Mouse (Mus musculus) hindbrain, embryonic 15.5 days (tissue): ENCODE data around the gene Pank4. TPM values are rescaled to one million over a fixed set of nuclear protein-coding genes. Genes with fewer than 3 reads are reported as not detected.
A peak's percentile ranks its signal among the peaks of the same experiment; 100 is the strongest.

Source experiments
- ATAC-seq: fragments of 200-750 bp; cut with Nextera tagmentation; 2 replicates; pipeline ENCODE4 v1.8.0; 2017; ENCODE audit warnings: low read depth, moderate number of reproducible peaks, moderate TSS enrichment; ENCODE audit not compliant: low FRiP score
- H3K27ac ChIP-seq: fragments of 300-500 bp; sonication (generic); replicated peaks from 2 replicates; pipeline ENCODE4 v1.5.1; 2015; ENCODE audit warnings: mild to moderate bottlenecking, inconsistent platforms
- H3K27me3 ChIP-seq: fragments of 300-500 bp; sonication (generic); 2 replicates; pipeline ENCODE4 v1.6.1; 2015; ENCODE audit warnings: control low read depth, inconsistent platforms
- H3K36me3 ChIP-seq: fragments of 300-500 bp; sonication (generic); 2 replicates; pipeline ENCODE4 v1.6.1; 2015; ENCODE audit warnings: control low read depth, inconsistent platforms
- H3K4me1 ChIP-seq: fragments of 300-500 bp; sonication (generic); replicated peaks from 2 replicates; pipeline ENCODE4 v1.6.1; 2015; ENCODE audit warnings: control low read depth, inconsistent platforms
- H3K4me2 ChIP-seq: fragments of 300-500 bp; sonication (generic); 2 replicates; pipeline ENCODE4 v1.6.1; 2015; ENCODE audit warnings: moderate library complexity, mild to moderate bottlenecking, inconsistent platforms
- H3K4me3 ChIP-seq: fragments of 300-500 bp; sonication (generic); 2 replicates; pipeline ENCODE4 v1.5.1; 2015; ENCODE audit warnings: mild to moderate bottlenecking, inconsistent platforms
- H3K9ac ChIP-seq: fragments of 300-500 bp; sonication (generic); 2 replicates; pipeline ENCODE4 v1.6.1; 2015; ENCODE audit warnings: inconsistent platforms
- H3K9me3 ChIP-seq: fragments of 300-500 bp; sonication (generic); 2 replicates; pipeline ENCODE4 v1.6.1; 2016; ENCODE audit warnings: control low read depth, inconsistent platforms
- WGBS: fragments of 180-500 bp; shearing (Covaris S2); methylation state at CpG from one replicate; pipeline ENCODE4 v1.1.7; 2015; 5-methylcytosine and 5-hydroxymethylcytosine counted together
- polyA plus RNA-seq: library from polyadenylated mRNA; unstranded; fragments of >200 nt; fragmentation: Nextera tagmentation; extraction: Ambion mirVana; gene quantifications from 2 replicates; pipeline ENCODE4 v1.2.1, GENCODE M21; 2015

Pank4 gene
- polyA plus RNA-seq, 1 experiment from 2014 or later, result 37.3 TPM

GRCm38 (mm10) chr4:154946319-154946718 is 17.6 kb upstream of the Pank4 start:
- Histone ChIP-seq H3K27ac (peak overlapping the region; percentile 57), H3K4me2 (peak overlapping the region; percentile 58), H3K9me3 (no peaks in the 10 kb centered on the region), H3K4me3 (peak overlapping the region; percentile 30), H3K36me3 (no peaks in the 10 kb centered on the region), H3K4me1 (peaks cover 23% of the 10 kb centered on the region), H3K9ac (peak overlapping the region; percentile 32; the same call in 1 of the 2 replicates), H3K27me3 (no peaks in the 10 kb centered on the region)
- peak; percentile 88 for ATAC-seq
- WGBS, result 2% methylated on average over 8 of the region's 8 CpGs

GRCm38 (mm10) chr4:154948066-154948939 is 15.6 kb upstream of the Pank4 start:
- no peaks in the 10 kb centered on the region for H3K9me3 ChIP-seq
- H3K9ac ChIP-seq, result no peak overlapping the region
- no peak overlapping the region for H3K4me3 ChIP-seq
- H3K36me3 ChIP-seq, result no peaks in the 10 kb centered on the region
- peak overlapping the region; percentile 78 for H3K27ac ChIP-seq
- H3K27me3 ChIP-seq, result peaks cover 6% of the 10 kb centered on the region; the same call in 1 of the 2 replicates
- ATAC-seq, result peak; percentile 78
- WGBS, result 39% methylated on average over 14 of the region's 14 CpGs
- peak overlapping the region; percentile 29 for H3K4me2 ChIP-seq
- peaks cover 31% of the 10 kb centered on the region for H3K4me1 ChIP-seq

DNA sequence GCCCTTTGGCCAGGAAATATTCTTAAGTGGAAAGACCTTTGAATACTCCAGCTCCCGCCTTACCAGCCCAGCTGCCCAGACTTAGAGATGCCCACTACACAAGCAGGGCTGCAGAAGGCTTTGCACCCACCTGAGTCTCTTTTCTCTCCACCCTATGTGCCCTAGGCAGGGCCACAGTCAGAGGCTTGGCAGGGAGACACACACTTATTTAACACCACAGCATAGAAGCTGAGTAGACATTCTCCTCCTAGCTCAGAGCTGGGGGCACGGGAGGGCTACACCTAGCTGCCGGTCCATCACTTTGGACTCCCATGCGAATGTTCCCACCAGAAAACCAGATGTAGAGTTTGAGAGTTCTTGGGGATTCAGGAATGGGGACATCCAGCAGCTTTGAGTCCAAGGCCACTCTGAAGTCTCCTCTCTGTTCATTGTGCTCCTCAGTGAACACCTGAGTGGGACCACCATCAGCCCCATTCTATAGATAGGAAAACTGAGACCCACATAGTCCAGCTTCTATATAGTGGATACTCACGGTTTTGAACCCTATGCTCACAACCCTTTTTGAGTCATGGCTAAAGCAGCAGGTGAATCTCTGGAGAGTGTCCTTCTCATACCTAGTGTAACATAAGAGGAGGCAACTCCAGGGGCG is 14.9 kb upstream of the Pank4 start:
- Histone ChIP-seq H3K4me2 (peak overlapping the region; percentile 32), H3K27me3 (peaks cover 6% of the 10 kb centered on the region; the same call in 1 of the 2 replicates), H3K4me1 (peaks cover 35% of the 10 kb centered on the region), H3K4me3 (no peak overlapping the region), H3K27ac (peak overlapping the region; percentile 78), H3K9ac (no peak overlapping the region), H3K36me3 (no peaks in the 10 kb centered on the region), H3K9me3 (no peaks in the 10 kb centered on the region)
- ATAC-seq, result no peak
- WGBS, result 36% methylated on average over 6 of the region's 6 CpGs

DNA sequence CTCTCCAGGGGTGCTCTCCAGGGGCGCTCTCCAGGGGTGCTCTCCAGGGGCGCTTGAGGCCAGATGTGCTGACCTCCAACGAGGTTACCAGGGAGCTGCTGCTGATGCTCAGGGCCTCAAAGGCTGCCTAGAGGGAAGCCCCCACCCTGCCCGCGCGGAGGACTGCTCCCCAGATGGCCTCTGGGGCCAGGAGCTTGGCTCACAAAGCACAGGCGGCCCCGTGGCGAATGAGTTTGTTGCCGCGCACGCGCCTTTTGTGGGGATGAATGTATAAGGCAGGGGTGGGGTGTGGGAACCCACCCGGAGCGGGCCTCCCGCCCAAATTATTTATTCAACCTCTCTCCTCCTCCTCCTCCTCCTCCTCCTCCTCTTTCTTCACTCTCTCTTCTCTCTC is 14.3 kb upstream of the Pank4 start:
- H3K4me3 ChIP-seq, result peak overlapping the region; percentile 17; the same call in 1 of the 2 replicates
- no peak for ATAC-seq
- H3K4me1 ChIP-seq, result peaks cover 35% of the 10 kb centered on the region
- H3K27ac ChIP-seq, result 0 out of 2 replicates have a peak overlapping the region, but pooled peaks have one; percentile 78
- WGBS, result 2% methylated on average over 12 of the region's 16 CpGs
- no peaks in the 10 kb centered on the region for H3K9me3 ChIP-seq
- no peaks in the 10 kb centered on the region for H3K36me3 ChIP-seq
- H3K9ac ChIP-seq, result no peak overlapping the region
- H3K4me2 ChIP-seq, result peak overlapping the region; percentile 32
- peaks cover 6% of the 10 kb centered on the region; the same call in 1 of the 2 replicates for H3K27me3 ChIP-seq

DNA sequence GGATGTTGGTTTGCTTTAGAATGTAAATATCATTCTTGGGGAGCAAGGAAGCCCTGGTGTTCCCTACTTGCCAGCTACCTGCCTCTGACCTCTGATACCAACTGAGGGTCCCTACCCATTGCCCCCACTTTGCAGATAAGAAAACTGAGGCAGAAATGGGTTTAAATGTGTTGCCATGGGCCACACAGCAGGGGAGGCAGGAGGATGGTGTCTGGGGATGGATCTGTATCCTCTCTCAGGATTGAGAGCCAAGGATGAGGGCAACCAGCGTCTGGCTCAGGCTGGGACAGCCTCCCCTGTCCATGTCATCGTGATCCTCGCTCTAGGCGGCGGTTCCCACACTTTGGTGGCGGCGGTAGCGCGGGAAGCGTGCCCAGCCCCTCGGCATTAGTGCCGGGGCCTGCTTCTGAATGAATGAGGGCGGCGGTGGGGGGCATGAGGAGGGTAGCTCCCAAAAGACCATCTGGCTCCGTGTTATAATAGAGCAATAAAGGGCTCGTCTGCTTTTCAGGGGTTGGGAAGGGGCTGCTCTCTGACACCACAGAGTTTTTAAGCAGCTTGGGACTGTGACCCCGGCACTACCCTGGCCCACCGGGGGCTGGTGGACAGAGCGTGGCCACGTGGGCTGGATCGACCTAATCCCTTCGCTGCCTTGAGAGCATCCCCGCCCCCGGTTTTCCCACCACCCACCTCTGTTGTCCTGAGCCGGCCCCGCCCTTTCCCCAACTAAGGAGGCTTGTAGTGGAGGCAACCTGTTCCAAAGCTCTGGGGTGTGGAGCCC is 11.3 kb upstream of the Pank4 start:
- WGBS, result 1% methylated on average over 26 of the region's 26 CpGs
- Histone ChIP-seq H3K4me3 (no peak overlapping the region), H3K36me3 (no peaks in the 10 kb centered on the region), H3K27me3 (peaks cover 11% of the 10 kb centered on the region; the same call in 1 of the 2 replicates), H3K4me2 (peak overlapping the region; percentile 34), H3K27ac (no peak overlapping the region), H3K4me1 (peaks cover 33% of the 10 kb centered on the region), H3K9ac (no peak overlapping the region), H3K9me3 (no peaks in the 10 kb centered on the region)
- peak; percentile 43 for ATAC-seq

DNA sequence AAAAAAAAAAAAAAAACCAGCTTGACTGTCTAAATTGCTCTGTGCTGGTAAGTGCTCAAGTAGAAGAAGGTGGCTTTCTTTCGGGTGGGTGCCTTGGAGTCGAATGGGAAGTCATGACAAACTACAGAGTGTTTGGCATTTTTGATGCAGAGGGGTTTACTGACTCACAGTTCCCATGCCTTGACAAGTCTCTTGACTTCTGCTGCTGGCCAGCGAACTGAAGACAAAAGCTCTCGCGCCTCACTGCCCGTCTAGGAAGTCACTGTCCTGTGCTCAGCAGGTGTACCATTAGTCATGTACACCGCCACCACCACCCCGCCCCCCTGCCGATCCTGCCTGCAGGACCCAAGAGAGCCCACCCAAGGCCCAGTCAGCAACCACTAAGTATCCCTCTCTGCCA is 7.3 kb upstream of the Pank4 start:
- no peak overlapping the region for H3K4me3 ChIP-seq
- H3K9me3 ChIP-seq, result no peaks in the 10 kb centered on the region
- peaks cover 59% of the 10 kb centered on the region for H3K4me1 ChIP-seq
- H3K27ac ChIP-seq, result no peak overlapping the region
- peaks cover 14% of the 10 kb centered on the region; the same call in 1 of the 2 replicates for H3K27me3 ChIP-seq
- ATAC-seq, result no peak
- WGBS, result 18% methylated on average over 9 of the region's 9 CpGs
- no peaks in the 10 kb centered on the region for H3K36me3 ChIP-seq
- H3K9ac ChIP-seq, result no peak overlapping the region
- no peak overlapping the region for H3K4me2 ChIP-seq

DNA sequence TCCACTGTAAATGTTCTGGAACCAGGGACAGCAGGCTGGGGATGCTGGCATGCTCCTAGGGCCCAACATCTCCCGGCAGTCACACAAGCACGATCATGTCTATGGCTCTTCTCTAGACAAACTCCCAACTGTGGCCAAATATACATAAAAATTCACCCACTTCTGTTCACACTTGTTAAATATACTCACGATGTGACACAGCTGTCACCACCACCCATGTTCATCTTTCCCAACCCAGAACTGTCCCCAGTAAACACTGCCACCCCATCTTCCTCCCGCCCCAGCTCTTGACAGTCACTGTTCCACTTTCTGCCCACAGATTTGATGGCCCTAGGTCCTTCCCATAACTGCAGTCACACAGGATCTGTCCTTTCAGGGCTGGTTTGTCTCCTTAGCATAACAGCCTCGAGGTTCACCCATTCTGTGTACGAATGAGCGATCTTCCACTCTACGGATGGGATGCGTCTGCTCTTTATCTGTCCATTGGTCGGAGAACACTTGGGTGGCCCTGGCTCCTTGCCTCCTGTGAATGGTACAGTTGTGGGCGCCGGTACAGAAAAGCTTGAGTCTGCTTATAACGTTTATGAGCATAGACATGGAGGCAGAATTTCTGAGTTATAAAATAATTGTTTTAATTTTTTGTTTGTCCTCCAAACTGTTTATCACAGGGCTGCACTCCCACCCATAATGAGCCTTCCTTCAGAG is 6.5 kb upstream of the Pank4 start:
- peak overlapping the region; percentile 40 for H3K4me2 ChIP-seq
- H3K36me3 ChIP-seq, result no peaks in the 10 kb centered on the region
- no peak for ATAC-seq
- 24% methylated on average over 13 of the region's 13 CpGs for WGBS
- peaks cover 10% of the 10 kb centered on the region; the same call in 1 of the 2 replicates for H3K27me3 ChIP-seq
- peaks cover 67% of the 10 kb centered on the region for H3K4me1 ChIP-seq
- no peaks in the 10 kb centered on the region for H3K9me3 ChIP-seq
- 0 out of 2 replicates have a peak overlapping the region, but pooled peaks have one; percentile 47 for H3K27ac ChIP-seq
- no peak overlapping the region for H3K9ac ChIP-seq
- H3K4me3 ChIP-seq, result no peak overlapping the region

DNA sequence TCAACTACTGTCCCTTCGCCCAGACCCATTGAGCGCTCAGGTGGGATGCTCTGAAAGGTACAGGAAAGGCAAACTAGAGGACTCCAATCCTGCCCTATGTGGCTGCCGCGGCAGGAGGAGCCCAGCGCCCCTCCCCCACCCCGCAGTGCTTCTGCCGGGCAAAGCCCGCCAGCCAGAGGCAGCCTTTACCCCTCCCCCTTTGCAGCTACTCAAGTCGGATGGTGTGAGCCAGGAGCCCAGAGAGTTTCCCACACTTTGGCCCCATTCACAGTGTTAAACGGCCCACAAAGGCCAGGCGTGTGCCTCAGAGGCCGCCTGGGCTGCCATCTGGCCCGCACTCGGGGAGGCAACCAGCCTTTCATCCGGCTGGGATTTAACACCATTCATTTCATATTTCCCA is 5.8 kb upstream of the Pank4 start:
- Histone ChIP-seq H3K36me3 (no peaks in the 10 kb centered on the region), H3K27me3 (peaks cover 8% of the 10 kb centered on the region; the same call in 1 of the 2 replicates), H3K4me1 (peaks cover 69% of the 10 kb centered on the region), H3K9me3 (no peaks in the 10 kb centered on the region), H3K9ac (no peak overlapping the region), H3K4me2 (peak overlapping the region; percentile 40), H3K27ac (0 out of 2 replicates have a peak overlapping the region, but pooled peaks have one; percentile 47), H3K4me3 (no peak overlapping the region)
- peak; percentile 57 for ATAC-seq
- WGBS, result 2% methylated on average over 15 of the region's 15 CpGs

GRCm38 (mm10) chr4:154958621-154959020 is 5.3 kb upstream of the Pank4 start:
- Histone ChIP-seq H3K36me3 (no peaks in the 10 kb centered on the region), H3K4me1 (peaks cover 69% of the 10 kb centered on the region), H3K9me3 (no peaks in the 10 kb centered on the region), H3K9ac (no peak overlapping the region), H3K4me2 (peak overlapping the region; percentile 40), H3K27me3 (peaks cover 8% of the 10 kb centered on the region; the same call in 1 of the 2 replicates), H3K4me3 (no peak overlapping the region), H3K27ac (no peak overlapping the region)
- WGBS, result 9% methylated on average over 8 of the region's 8 CpGs
- ATAC-seq, result no peak

DNA sequence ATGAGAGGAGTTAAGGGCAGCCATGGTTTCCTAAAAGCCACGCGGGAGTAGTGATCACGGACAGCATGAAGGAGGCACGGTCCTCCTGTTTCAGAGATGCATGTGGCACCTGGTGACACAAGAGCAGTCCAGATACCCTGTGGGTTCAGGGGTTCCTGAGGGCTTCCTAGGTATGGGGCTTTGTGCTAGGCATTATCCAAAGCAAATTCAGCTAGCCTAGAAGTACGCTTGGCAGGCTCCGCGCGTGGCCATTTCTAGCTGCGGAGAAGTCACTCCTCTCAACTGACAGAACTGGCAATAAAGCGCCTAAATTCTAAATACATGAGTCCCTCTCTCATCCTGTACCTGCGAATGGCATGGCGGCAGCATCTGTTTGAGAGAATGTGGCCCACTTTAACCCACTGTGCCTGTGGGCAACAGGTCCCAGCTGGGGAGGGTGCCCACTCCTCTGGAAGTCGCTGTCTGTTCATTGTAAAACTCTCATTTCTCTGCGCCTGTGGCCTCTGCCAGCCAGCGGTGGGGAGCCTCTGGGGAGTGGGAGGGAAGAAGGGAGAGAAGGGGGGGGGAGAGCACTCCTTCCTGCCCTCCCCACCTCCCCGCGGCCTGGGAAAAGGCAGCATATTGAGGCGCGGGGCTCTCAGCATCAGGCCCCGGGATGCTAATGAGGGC is 3.8 kb upstream of the Pank4 start:
- H3K27ac ChIP-seq, result peak overlapping the region; percentile 95
- 7% methylated on average over 20 of the region's 20 CpGs for WGBS
- no peaks in the 10 kb centered on the region for H3K9me3 ChIP-seq
- ATAC-seq, result no peak
- peak overlapping the region; percentile 94 for H3K4me2 ChIP-seq
- H3K36me3 ChIP-seq, result no peaks in the 10 kb centered on the region
- peak overlapping the region; percentile 65 for H3K9ac ChIP-seq
- H3K27me3 ChIP-seq, result peaks cover 8% of the 10 kb centered on the region; the same call in 1 of the 2 replicates
- peaks cover 74% of the 10 kb centered on the region for H3K4me1 ChIP-seq
- peak overlapping the region; percentile 72 for H3K4me3 ChIP-seq
